Mouse (Mus musculus): ENCODE data around the gene Mapk8ip3. TPM values are rescaled to one million over a fixed set of nuclear protein-coding genes. Genes with fewer than 3 reads are reported as not detected.

Gene Mapk8ip3
- total RNA-seq, 1 experiment from 2014 or later = 32.8 TPM

DNA sequence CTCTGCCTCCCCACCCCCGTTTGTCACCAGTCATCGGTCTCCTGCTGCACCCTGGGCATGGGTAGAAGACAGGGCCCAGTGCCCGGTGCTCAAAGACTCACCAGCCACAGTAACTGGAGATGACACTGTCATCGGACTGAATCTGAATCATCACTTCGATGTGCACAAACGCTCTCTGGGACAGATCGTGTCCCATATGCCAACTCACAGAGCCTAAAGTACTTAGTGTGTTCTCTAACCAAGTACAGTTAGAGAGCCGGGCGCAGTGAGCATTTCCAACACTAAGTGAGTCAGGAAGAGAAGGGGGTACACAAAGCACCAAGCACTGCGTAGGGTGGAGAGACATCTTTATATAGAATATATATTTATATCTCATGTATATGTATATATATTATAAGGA is 68.9 kb downstream of the Mapk8ip3 start:
- no peak for ATAC-seq (replicated peaks in 1 of 2; ENCODE audit: insufficient read depth in 1 of 2, low FRiP score in 2 of 2, low TSS enrichment in 1 of 2, low read depth in 1 of 2, poor library complexity in 2 of 2, severe bottlenecking in 2 of 2)

DNA sequence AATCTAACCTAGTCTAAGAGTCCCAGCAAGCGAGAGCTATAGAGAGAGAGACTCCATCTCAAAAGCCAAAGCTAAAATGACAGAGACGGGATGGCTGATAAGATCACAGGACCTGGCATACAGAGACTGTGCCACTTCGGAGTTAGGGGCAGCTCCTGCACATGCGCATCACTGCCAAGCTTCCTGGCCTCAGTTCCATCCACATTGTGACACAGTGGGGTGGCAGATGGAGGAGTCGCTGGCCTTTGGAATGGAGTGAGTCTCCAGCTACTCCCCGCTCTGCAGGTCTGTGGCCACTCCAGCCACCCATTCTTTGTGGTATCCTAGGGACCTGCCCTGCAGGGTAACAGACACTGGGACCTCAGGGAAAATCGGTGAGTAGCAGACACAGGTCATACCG is 71.0 kb downstream of the Mapk8ip3 start, which contains the start of gene Igfals:
Igfals (plus strand) TSS at position 222 of the 400 bp plus-strand sequence.
- no peak for ATAC-seq (replicated peaks in 1 of 2; ENCODE audit: insufficient read depth in 1 of 2, low FRiP score in 2 of 2, low TSS enrichment in 1 of 2, low read depth in 1 of 2, poor library complexity in 2 of 2, severe bottlenecking in 2 of 2)

GRCm38 (mm10) chr17:24861785-24862184 is 75.0 kb downstream of the Mapk8ip3 start:
- no peak for ATAC-seq (replicated peaks in 1 of 2; ENCODE audit: insufficient read depth in 1 of 2, low FRiP score in 2 of 2, low TSS enrichment in 1 of 2, low read depth in 1 of 2, poor library complexity in 2 of 2, severe bottlenecking in 2 of 2)

DNA sequence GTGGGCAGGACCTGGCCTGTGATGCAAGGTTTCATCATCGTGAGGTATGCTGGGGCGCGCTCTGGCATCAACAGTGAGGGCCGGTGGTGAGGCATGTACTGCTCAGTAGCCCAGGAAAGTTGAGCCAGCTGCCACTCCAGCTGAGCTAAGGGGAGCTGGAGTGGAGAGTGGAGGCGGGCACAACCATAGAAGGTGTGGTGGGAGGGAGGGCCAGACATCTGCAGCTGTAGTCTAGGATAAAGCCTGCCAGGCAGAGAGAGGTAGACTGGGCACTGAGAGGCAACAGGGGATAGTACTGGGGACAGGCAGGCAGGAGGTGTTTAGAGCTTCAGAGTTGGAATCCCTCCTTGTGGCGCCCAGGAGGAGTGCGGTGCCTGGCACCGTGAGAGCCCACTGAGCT is 76.7 kb downstream of the Mapk8ip3 start:
- no peak for ATAC-seq (replicated peaks in 1 of 2; ENCODE audit: insufficient read depth in 1 of 2, low FRiP score in 2 of 2, low TSS enrichment in 1 of 2, low read depth in 1 of 2, poor library complexity in 2 of 2, severe bottlenecking in 2 of 2)

- peak in 1 of 2 experiments; percentile 40; a peak in 2 of 4 replicates for ATAC-seq (replicated peaks in 1 of 2; ENCODE audit: insufficient read depth in 1 of 2, low FRiP score in 2 of 2, low TSS enrichment in 1 of 2, low read depth in 1 of 2, poor library complexity in 2 of 2, severe bottlenecking in 2 of 2)
These were observed 77.8 kb downstream of the Mapk8ip3 start for GRCm38 (mm10) chr17:24858967-24859366.

- ATAC-seq (replicated peaks in 1 of 2; ENCODE audit: insufficient read depth in 1 of 2, low FRiP score in 2 of 2, low TSS enrichment in 1 of 2, low read depth in 1 of 2, poor library complexity in 2 of 2, severe bottlenecking in 2 of 2) = no peak
These were observed 78.8 kb downstream of the Mapk8ip3 start for GRCm38 (mm10) chr17:24857831-24858470.

- ATAC-seq (replicated peaks in 1 of 2; ENCODE audit: insufficient read depth in 1 of 2, low FRiP score in 2 of 2, low TSS enrichment in 1 of 2, low read depth in 1 of 2, poor library complexity in 2 of 2, severe bottlenecking in 2 of 2) = no peak
These were observed 80.2 kb downstream of the Mapk8ip3 start for GRCm38 (mm10) chr17:24856589-24856988.

DNA sequence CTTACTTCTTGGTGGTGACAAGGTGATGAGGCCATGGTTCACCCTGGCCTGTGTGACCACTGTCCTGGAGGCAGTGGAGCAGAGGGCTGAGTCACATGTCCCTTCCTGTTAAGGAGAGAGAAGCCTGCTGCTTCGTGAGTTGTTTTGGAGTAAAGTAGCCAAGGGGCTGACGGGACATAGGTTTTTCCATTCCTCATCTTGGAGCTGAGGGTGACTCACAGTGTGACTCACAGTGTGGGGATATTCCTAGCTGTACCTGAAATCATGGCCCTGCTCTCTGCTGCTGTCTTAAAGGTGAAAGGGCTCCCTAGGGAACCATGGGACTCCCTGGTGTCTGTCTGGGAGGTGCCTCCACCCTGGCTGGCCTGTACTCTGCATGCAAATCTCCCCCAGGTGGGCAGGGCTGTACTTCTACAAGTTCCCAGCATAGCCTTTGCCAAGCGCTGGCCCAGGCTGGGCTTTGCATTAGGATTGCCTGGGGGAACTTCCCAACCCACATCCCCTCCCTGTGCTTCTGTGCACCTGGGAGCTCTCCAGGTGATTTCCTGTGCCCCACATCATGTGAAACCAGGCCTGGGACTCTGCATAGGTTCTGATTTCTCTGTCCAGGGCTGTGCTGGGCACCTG is 80.8 kb downstream of the Mapk8ip3 start:
- no peak for ATAC-seq (replicated peaks in 1 of 2; ENCODE audit: insufficient read depth in 1 of 2, low FRiP score in 2 of 2, low TSS enrichment in 1 of 2, low read depth in 1 of 2, poor library complexity in 2 of 2, severe bottlenecking in 2 of 2)

DNA sequence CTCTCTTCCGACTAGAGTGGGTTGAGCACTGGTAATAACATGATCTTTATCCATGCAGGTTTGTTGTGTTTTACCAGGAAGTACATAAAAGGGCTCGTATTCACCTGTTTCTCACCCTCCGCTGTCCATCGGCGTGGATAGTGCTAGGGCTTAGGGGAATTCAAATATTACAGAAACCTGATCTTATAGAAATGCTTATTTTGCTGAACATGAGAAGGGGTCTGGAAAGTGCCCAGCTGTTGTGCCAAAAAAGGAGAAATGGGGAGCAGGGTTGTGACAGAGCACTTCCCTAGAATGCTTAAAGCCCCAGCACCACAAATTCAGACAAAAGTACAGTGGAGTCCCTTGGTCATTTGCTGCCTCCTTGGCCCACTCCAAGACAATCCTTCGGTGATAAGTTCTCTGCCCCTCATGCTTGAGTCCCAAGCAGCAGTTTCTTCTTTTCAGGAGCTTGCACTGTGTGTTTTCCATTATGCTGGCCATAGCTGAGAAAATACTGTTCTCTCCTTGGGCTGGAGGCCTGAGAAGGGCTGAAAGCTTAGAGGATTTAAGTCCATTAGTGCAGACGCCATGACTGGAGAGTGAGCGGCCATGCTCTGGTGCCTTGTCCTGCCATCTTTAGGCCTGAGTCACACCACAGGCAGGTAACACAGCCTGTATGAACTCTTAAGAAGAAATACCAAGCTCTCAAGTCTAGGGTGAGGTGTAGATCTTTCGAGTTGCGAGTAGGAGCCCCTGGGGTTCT is 85.2 kb downstream of the Mapk8ip3 start:
- no peak for ATAC-seq (replicated peaks in 1 of 2; ENCODE audit: insufficient read depth in 1 of 2, low FRiP score in 2 of 2, low TSS enrichment in 1 of 2, low read depth in 1 of 2, poor library complexity in 2 of 2, severe bottlenecking in 2 of 2)

DNA sequence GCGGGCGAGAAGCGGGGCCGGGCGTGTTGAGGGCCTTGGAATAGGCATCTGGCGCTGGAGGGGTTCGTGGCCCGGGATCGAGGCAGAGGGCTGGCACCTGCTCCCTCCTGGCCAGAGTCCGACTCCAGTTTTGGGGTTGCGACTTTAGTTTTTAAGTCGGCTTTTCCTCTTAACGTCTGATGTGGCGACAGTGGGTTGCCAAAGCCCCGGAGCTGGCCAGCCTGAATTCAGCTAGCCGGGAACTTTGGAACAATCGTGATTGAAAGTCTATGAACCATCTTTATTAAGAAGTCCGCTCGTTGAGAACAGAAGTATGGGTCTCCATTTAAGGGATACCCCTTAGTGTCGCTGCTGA is 86.0 kb downstream of the Mapk8ip3 start:
- no peak; a peak in 1 of 4 replicates for ATAC-seq (replicated peaks in 1 of 2; ENCODE audit: insufficient read depth in 1 of 2, low FRiP score in 2 of 2, low TSS enrichment in 1 of 2, low read depth in 1 of 2, poor library complexity in 2 of 2, severe bottlenecking in 2 of 2)

DNA sequence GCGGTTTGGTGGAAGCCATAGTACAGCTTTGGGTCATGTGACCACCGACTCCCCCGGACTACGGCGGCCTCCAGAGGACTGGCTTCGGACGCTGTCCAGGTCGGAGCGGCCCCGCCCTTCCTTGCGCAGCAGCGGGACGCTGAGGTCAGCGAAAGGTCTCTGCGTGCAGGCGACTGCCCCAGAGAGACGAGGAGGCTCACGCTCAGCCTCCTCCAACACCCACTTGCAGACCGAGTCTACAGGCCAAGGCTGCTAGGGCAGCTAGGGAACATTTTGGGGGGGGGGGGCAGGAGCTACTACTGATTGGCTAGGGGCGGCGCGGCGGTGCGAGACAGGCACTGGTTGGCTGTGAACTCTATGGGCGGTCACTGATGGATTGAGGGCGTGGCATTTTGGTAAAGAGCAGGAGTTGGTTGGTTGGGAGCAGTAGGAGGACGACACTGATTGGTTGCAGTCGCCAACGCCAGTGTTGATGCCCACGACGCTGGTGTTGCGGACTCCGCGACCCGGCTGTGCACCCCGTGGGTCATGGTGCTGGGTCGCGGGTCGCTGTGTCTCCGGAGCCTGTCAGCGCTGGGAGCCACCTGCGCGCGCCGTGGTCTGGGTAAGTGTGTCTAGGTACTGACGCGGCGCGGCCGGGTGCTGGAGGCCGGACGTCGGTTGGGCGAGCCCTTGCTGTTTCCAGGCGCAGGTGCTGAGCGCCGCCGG is 86.6 kb downstream of the Mapk8ip3 start, which contains the start of gene Fahd1:
Fahd1 (minus strand) TSS at position 300 of the 708 bp plus-strand sequence.
- peak; percentile 97 to 98 for ATAC-seq (replicated peaks in 1 of 2; ENCODE audit: insufficient read depth in 1 of 2, low FRiP score in 2 of 2, low TSS enrichment in 1 of 2, low read depth in 1 of 2, poor library complexity in 2 of 2, severe bottlenecking in 2 of 2)

- ATAC-seq (replicated peaks in 1 of 2; ENCODE audit: insufficient read depth in 1 of 2, low FRiP score in 2 of 2, low TSS enrichment in 1 of 2, low read depth in 1 of 2, poor library complexity in 2 of 2, severe bottlenecking in 2 of 2) = peak; percentile 19 to 55; a peak in 3 of 4 replicates
These were observed 87.1 kb downstream of the Mapk8ip3 start for GRCm38 (mm10) chr17:24849733-24850064.

DNA sequence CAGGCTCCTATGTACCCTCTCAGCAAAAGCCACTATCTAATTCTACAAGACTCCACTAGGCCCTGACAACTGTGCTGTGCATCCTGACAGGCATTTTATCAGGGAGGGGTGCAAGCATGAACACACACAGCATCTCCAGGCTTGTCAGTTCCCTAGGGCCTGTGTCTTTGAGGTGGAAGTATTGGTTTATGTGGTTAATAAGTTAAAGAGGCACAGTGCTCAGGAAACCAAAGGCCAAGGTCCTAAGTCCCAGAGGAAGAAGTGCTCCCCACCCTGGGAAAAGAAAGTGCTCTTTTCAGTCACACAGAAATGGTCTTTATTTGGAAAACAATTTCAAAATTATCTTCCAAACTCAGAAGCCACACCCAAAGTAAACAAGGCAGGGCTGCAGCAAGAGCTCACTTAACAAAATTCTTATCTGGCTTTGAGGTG is 88.2 kb downstream of the Mapk8ip3 start:
- ATAC-seq (replicated peaks in 1 of 2; ENCODE audit: insufficient read depth in 1 of 2, low FRiP score in 2 of 2, low TSS enrichment in 1 of 2, low read depth in 1 of 2, poor library complexity in 2 of 2, severe bottlenecking in 2 of 2) = no peak

DNA sequence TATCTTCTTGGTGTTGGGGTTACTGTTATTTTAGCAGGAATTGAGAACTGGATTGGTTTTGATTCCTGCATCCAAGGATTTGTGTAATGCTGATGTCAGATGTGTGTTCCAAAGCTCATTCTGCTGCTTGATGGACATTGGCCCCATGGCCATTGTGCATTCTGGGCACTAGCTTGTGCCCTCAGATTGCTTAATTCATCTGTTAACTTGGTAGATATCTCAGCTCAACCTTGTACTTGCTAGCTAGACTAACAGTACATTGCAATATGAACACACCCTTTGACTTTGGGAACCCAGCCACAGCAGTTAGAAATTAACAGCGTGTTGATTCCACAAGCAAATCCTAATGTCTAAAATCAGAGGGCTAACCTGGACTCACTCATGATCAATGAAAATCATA is 89.4 kb downstream of the Mapk8ip3 start:
- ATAC-seq (replicated peaks in 1 of 2; ENCODE audit: insufficient read depth in 1 of 2, low FRiP score in 2 of 2, low TSS enrichment in 1 of 2, low read depth in 1 of 2, poor library complexity in 2 of 2, severe bottlenecking in 2 of 2) = no peak

- no peak for ATAC-seq (replicated peaks in 1 of 2; ENCODE audit: insufficient read depth in 1 of 2, low FRiP score in 2 of 2, low TSS enrichment in 1 of 2, low read depth in 1 of 2, poor library complexity in 2 of 2, severe bottlenecking in 2 of 2)
These were observed 92.3 kb downstream of the Mapk8ip3 start for GRCm38 (mm10) chr17:24844525-24844924.

DNA sequence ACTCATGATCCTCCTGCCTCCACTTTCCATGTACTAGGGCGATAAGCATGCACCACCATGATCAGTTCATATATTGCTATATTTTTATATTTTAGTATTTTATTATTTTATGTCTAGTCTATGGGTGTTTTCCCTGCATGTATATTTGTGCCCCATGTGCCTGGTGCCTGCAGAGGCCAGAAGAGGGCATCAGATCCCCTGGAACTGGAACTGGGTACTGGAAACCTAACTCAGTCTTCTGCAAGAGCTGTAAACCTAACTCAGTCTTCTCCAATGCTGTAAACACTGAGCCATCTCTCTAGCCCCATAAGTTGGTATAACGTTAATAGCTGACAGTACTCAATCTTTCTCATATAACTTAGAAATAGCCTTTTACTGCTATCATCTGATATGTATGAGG is 94.1 kb downstream of the Mapk8ip3 start:
- ATAC-seq (replicated peaks in 1 of 2; ENCODE audit: insufficient read depth in 1 of 2, low FRiP score in 2 of 2, low TSS enrichment in 1 of 2, low read depth in 1 of 2, poor library complexity in 2 of 2, severe bottlenecking in 2 of 2) = no peak
